Mouse (Mus musculus) cerebellum, adult 11 months (tissue): ENCODE data around the gene Rnf157.

Experiments
- DNase-seq: peaks from one replicate; pipeline ENCODE4 v3.0.0; 2022

Rnf157 gene

GRCm38 (mm10) chr11:116412904-116413630 lies at the start of gene Rnf157:
TSS of gene Rnf157 (minus strand) at chr11:116413032.
- DNase-seq = peak; percentile 71

- DNase-seq = no peak
These were observed 47.0 kb upstream of the Rnf157 start for GRCm38 (mm10) chr11:116459786-116460185.

- DNase-seq = no peak
These were observed 43.4 kb upstream of the Rnf157 start for GRCm38 (mm10) chr11:116456234-116456633.

DNA sequence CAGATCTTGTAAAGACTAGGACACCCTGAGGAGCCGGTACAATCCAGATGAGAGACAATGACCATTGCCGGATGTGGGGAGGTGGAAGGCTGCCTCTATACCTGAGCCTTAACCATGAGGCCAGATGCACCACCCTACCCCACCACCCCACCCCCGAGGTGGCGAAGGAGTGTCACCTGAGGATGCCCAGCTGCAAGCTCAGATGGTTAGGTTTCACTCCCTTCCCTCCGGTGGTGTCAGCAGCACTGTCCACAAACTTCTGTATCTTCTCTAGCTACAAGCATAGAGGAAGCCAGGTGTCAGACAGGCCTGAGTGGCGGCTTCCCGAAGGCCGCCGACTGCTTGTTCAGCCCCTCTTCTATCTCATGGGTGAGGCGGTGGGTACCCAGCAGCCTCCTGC lies 41.1 kb upstream of the Rnf157 start:
- no peak for DNase-seq

DNA sequence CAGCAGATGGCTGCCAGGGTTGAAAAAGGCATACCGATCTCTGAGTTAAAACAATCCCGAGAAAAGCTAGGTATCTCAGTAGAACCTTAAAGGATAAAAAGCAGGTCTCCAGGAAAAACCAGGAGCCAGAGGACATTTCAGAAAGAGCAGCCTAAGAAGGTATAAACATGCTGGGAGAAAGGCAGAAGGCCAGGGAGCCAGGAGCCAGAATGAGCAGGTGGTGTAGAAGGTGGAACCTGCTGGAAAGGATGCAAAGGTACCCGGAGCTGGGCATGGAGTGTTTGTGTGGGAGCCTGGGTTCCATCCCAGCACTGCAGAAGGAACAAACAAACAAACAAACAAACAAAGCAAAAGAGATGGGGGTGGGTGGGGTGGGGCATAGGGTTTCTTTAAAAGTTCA lies 36.5 kb upstream of the Rnf157 start:
- no peak for DNase-seq

- no peak for DNase-seq
These were observed 35.0 kb upstream of the Rnf157 start for GRCm38 (mm10) chr11:116447822-116448221.

GRCm38 (mm10) chr11:116446308-116446887 lies 33.6 kb upstream of the Rnf157 start:
- no peak for DNase-seq

- peak; percentile 88 for DNase-seq
These were observed 32.9 kb upstream of the Rnf157 start for GRCm38 (mm10) chr11:116445596-116446307.

DNA sequence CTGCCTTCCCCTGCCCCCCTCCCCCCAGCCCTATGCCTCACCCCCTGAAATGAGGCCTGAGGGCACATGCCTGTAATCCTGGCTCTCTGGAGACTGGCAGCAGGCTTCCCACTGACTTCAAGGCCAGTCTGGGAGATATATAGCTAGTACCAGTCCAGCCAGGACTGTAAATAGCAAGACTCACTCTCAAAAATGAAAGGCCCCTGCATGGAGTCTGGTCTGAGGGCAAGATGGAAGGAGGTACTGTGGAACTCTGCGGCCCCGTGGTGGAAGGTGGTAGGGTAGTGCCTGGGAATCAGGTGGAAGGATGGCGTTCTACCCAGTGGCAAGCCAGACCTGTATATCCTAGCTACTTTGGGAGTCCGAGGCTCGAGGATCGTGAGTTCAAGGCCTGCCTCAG lies 31.1 kb upstream of the Rnf157 start:
- DNase-seq = no peak

DNA sequence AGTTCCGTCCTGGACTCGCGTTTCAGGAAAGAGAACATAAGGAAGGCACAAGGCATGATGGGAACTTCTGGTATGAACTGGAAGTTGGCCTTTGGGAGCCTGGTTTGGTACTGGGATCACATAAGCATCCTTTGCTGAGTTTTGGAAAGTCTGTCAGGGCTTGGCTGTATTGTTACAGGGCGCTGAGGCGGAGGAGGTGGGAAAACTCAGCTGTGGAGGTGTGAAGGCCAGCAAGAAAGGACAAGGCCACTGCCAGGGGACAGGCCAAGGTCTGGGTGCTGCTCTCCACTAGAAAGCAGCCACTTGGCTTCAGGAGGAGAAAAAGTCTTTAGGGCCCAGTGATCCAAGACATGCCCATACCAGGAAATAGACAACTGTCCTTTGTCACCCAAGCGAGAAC lies 30.5 kb upstream of the Rnf157 start:
- DNase-seq = no peak

DNA sequence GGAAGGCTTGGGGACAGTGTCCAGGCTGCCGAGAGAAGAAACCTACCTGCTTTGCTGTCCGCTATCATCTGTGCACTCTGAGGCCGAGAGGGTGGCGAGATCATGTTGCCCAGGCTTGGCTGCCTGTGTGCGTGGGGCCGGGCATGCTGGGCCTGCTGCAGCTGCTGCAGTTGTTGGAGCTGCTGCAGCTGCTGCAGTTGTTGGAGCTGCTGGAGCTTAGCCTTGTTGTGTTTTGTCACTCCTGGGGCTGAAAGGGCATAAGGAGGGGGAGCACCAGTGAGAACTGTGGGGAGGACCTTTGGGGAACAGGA lies 30.0 kb upstream of the Rnf157 start:
- DNase-seq = no peak

- no peak for DNase-seq
These were observed 29.5 kb upstream of the Rnf157 start for GRCm38 (mm10) chr11:116442129-116442866.

DNA sequence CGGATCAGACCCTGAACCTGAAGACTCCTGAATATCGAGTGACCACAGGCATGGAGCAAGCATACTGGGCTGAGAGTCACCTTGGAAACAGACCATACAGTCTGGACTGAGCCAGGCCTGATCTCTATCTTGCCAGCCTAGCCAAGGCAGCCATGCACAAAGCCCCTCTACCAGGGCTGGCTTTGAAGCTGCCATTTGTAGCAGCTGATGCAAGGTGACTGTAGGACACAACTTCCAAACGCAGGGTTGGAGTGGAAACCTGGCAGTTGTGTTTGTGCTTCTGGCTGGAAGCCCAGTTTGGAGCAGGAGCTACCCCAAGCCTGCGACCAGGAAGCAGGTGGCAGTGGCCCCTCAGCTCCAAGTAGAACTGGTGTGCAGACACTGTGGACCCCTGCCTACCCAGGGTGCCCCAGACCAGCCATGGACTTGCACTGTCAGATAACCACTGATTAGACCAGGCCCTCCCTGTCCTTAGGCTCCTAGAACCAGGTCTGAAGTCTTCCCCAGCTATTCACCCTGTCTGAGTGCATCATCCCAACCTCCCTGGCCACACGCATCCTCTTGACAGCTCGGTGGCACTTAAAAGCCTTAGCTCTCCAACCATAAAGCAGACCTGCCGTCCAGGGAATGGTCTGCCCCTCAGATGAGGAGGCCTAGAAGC lies 27.7 kb upstream of the Rnf157 start:
- no peak for DNase-seq

DNA sequence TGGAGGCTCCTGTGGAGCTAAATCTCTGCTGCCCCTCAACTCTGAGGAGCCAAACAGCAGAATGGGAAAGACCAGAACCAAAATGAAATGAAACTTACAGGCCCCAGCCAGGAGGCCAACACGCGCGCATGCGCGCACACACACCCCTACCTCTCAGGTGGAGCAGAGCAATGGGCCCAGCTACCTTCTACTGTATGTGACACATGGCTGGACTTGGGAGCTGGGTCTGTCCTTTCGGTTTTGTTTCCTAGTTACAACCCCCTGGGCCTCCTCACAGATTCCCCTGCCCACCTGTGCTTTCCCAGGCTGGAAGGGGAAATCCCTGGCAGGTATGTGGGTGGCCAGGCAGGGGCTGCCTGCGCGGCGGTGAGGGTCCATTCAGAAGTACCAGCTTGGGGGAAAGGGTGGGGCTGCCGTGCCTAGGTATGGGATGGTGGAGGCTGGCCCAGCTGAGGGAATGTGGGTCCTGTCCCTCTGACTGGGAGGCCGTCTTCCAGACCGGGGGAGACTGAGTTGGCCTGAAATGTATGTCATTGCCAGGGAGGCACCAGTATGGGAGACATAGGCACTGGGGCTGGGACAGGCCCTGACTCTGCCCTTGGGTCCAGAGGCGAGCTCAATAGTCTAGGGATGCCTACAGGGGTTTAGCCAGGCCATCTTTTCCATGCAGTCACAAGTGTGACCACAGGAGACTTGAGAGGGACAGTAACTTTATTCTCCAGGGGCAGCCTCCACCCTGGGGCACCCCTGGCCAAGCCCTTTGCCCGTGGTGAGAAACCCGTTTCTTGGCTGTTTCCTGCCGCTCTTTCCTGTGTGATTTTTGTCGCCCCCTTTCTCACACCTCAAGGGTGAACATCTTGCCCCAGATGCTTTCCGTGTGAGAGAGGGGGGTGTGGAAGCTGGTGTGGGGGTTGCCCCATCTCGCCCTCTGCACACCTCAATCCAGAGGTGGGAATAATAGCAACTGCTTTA lies 26.7 kb upstream of the Rnf157 start:
- no peak for DNase-seq

GRCm38 (mm10) chr11:116437541-116437940 lies 24.7 kb upstream of the Rnf157 start:
- DNase-seq = no peak

- DNase-seq = no peak
These were observed 24.0 kb upstream of the Rnf157 start for GRCm38 (mm10) chr11:116436725-116437331.

- no peak for DNase-seq
These were observed 23.3 kb upstream of the Rnf157 start for GRCm38 (mm10) chr11:116435992-116436724.

DNA sequence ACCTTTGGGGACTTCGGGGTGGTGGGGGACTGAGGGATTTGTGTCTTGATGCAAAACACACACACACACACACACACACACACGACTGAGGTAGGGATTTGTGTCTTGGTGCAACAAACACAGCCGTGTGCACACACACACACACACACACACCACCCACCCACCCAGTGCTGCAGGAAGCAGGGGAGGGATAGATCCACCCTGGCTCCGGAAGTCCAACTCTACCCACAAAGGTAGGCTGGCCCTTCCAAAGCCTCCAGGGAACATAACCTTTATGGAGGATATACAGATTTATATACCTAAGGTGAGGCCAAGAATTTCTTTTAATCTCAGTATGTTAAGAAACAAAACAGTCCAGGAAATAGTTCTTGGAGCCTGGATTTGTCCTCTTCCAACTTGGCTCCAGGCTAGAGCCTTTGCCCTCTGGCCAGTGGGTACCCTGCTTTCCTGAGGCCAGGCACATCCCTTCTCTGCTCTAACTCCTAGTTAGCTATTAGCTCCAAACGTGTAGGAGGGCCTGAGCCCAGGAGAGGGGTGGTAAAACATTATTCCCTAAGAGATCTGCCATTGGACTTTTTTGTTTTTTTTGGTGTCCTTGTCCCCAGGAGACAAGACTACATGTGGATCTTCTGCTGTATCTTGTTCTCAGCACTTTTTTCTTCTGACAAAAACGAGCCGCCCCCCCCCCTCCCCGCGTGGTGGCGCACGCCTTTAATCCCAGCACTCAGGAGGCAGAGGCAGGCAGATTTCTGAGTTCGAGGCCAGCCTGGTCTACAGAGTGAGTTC lies 22.3 kb upstream of the Rnf157 start:
- DNase-seq = no peak

GRCm38 (mm10) chr11:116434287-116434966 lies 21.6 kb upstream of the Rnf157 start:
- DNase-seq = peak; percentile 44
